In genomic region chr15:103163182-103163919, GRCm38 (mm10) we compare ENCODE assay signal across 7 mouse cellular contexts. TPM values are rescaled to one million over a fixed set of nuclear protein-coding genes. Genes with fewer than 3 reads are reported as not detected.
A peak's percentile ranks its signal among the peaks of the same experiment; 100 is the strongest.
DNase-seq lines count a peak whose midpoint lies in the region; ATAC-seq and TF ChIP-seq lines count a peak whose summit lies in the region.

No protein-coding gene starts in this region.

- peak overlapping the region; percentile 47 for H3K9ac ChIP-seq in intestine, postnatal 0 days (ENCODE audit: low read depth, low read length)
- peak overlapping the region; percentile 62 for H3K9ac ChIP-seq in midbrain, embryonic 12.5 days (replicated peaks)

- no peaks in the 10 kb centered on the region for H3K36me3 ChIP-seq in embryonic facial prominence, embryonic 10.5 days (replicated peaks)
- H3K36me3 ChIP-seq in intestine, postnatal 0 days (ENCODE audit: control insufficient read depth, insufficient read depth), result no peaks in the 10 kb centered on the region
- no peaks in the 10 kb centered on the region for H3K36me3 ChIP-seq in midbrain, embryonic 12.5 days

- peak; percentile 65 for ATAC-seq in intestine, postnatal 0 days
- ATAC-seq in midbrain, embryonic 12.5 days (ENCODE audit: low FRiP score, low read depth), result peak; percentile 88

- TF ChIP-seq CTCF in intestine, postnatal 0 days (IDR thresholded peaks at IDR 0.05; ENCODE audit: low read depth), result 0 out of 2 replicates have a peak, but pooled peaks have one; percentile 2

- DNase-seq in adrenal gland, postnatal 14 days, result peak; percentile 94
- peak; percentile 95 for DNase-seq in embryonic facial prominence, embryonic 10.5 days (ENCODE audit: low spot score)
- peak; percentile 41 for DNase-seq in gonadal fat pad, adult 2 months (ENCODE audit: low read depth)
- DNase-seq in left cerebral cortex, postnatal 4 days, result peak; percentile 92
- DNase-seq in spleen, adult 18-20 months, result peak; percentile 76 to 80

- peak overlapping the region; percentile 83 for H3K27ac ChIP-seq in embryonic facial prominence, embryonic 10.5 days (replicated peaks)
- H3K27ac ChIP-seq in intestine, postnatal 0 days (ENCODE audit: low read depth, low read length), result no peak overlapping the region
- H3K27ac ChIP-seq in midbrain, embryonic 12.5 days (replicated peaks), result no peak overlapping the region

- peak overlapping the region; percentile 70 for H3K4me2 ChIP-seq in intestine, postnatal 0 days (replicated peaks; ENCODE audit: low read depth)
- H3K4me2 ChIP-seq in midbrain, embryonic 12.5 days (replicated peaks), result peak overlapping the region; percentile 66

- 8% methylated on average over 25 of the region's 25 CpGs for WGBS in embryonic facial prominence, embryonic 10.5 days
- 9% methylated on average over 25 of the region's 25 CpGs for WGBS in intestine, postnatal 0 days
- WGBS in midbrain, embryonic 12.5 days, result 10% methylated on average over 25 of the region's 25 CpGs

- no peaks in the 10 kb centered on the region for H3K9me3 ChIP-seq in embryonic facial prominence, embryonic 10.5 days
- no peaks in the 10 kb centered on the region for H3K9me3 ChIP-seq in intestine, postnatal 0 days (ENCODE audit: control insufficient read depth)
- no peaks in the 10 kb centered on the region for H3K9me3 ChIP-seq in midbrain, embryonic 12.5 days

- peaks cover 43% of the 10 kb centered on the region for H3K27me3 ChIP-seq in embryonic facial prominence, embryonic 10.5 days (replicated peaks; ENCODE audit: low read depth, poor library complexity, severe bottlenecking)
- peaks cover 27% of the 10 kb centered on the region for H3K27me3 ChIP-seq in intestine, postnatal 0 days (replicated peaks; ENCODE audit: control insufficient read depth, insufficient read depth, low read length)
- H3K27me3 ChIP-seq in midbrain, embryonic 12.5 days, result peaks cover 29% of the 10 kb centered on the region

- peaks cover 34% of the 10 kb centered on the region for H3K4me1 ChIP-seq in embryonic facial prominence, embryonic 10.5 days
- peaks cover 5% of the 10 kb centered on the region; the same call in 1 of the 2 replicates for H3K4me1 ChIP-seq in intestine, postnatal 0 days (replicated peaks; ENCODE audit: control insufficient read depth, insufficient read depth, low read length)
- peaks cover 11% of the 10 kb centered on the region for H3K4me1 ChIP-seq in midbrain, embryonic 12.5 days

- H3K4me3 ChIP-seq in embryonic facial prominence, embryonic 10.5 days, result peak overlapping the region; percentile 77
- H3K4me3 ChIP-seq in intestine, postnatal 0 days (ENCODE audit: low read depth, low read length), result peak overlapping the region; percentile 80
- peak overlapping the region; percentile 60 for H3K4me3 ChIP-seq in midbrain, embryonic 12.5 days

- intact Hi-C loops in left cerebral cortex, postnatal 4 days (cut with DNase I), result no loop called here

RNA-seq across cellular contexts. Expression of gene Smug1, which starts 3.5 kb away (rescaled TPM):
- 10.9 and 17.6 TPM in 2 replicates for total RNA-seq in adrenal gland, postnatal 14 days (2021)
- polyA plus RNA-seq in embryonic facial prominence, embryonic 10.5 days (2016; fragmentation: Nextera tagmentation; extraction: Ambion mirVana), result 15.7 and 19.6 TPM in 2 replicates
- 16.1 and 17.5 TPM in 2 replicates for polyA plus RNA-seq in gonadal fat pad, adult 2 months (2012; rRNA removed)
- polyA plus RNA-seq in intestine, postnatal 0 days (2015; fragmentation: Nextera tagmentation; extraction: Ambion mirVana), result 8.6 and 9.2 TPM in 2 replicates
- 10 to 100 TPM; 26.4 to 27.4 TPM for total RNA-seq in left cerebral cortex, postnatal 4 days (2021)
- polyA plus RNA-seq in midbrain, embryonic 12.5 days (2016; fragmentation: Nextera tagmentation; extraction: Ambion mirVana), result 27.5 and 28.9 TPM in 2 replicates

Comparison
In these comparisons a context has a peak if more than half of its experiments do, and no peak if none do; other contexts are left out.
1. DNase-seq: peak in every context shown above with its lines; median percentile 95 in embryonic facial prominence, embryonic 10.5 days; 94 in adrenal gland, postnatal 14 days; 92 in left cerebral cortex, postnatal 4 days; 78 in spleen, adult 18-20 months; 41 in gonadal fat pad, adult 2 months.